Mouse (Mus musculus): Measurements from ENCODE around the gene Sgk1. TPM values are rescaled to one million over a fixed set of nuclear protein-coding genes. Genes with fewer than 3 reads are reported as not detected.

Sgk1 gene
- total RNA-seq, 2 experiments from 2014 or later = 91.0 to 104 TPM

GRCm38 (mm10) chr10:21946751-21947351, 64.9 kb downstream of the Sgk1 start:
- no peak for DNase-seq (ENCODE audit: low spot score in 2 of 2)

GRCm38 (mm10) chr10:21952520-21952919, 70.5 kb downstream of the Sgk1 start:
- no peak for DNase-seq (ENCODE audit: low spot score in 2 of 2)

- DNase-seq (ENCODE audit: low spot score in 2 of 2) = no peak
These were observed 79.1 kb downstream of the Sgk1 start for GRCm38 (mm10) chr10:21961111-21961510.

- DNase-seq (ENCODE audit: low spot score in 2 of 2) = peak in 1 of 2 experiments; percentile 13
These were observed 81.0 kb downstream of the Sgk1 start for GRCm38 (mm10) chr10:21963005-21963404.

- DNase-seq (ENCODE audit: low spot score in 2 of 2) = no peak
These were observed 91.7 kb downstream of the Sgk1 start for GRCm38 (mm10) chr10:21973676-21974075.

GRCm38 (mm10) chr10:21974801-21975200, 92.8 kb downstream of the Sgk1 start:
- no peak for DNase-seq (ENCODE audit: low spot score in 2 of 2)

- no peak for DNase-seq (ENCODE audit: low spot score in 2 of 2)
These were observed 93.4 kb downstream of the Sgk1 start for GRCm38 (mm10) chr10:21975384-21975783.

GRCm38 (mm10) chr10:21976253-21976652, 94.3 kb downstream of the Sgk1 start:
- no peak for DNase-seq (ENCODE audit: low spot score in 2 of 2)

- no peak for DNase-seq (ENCODE audit: low spot score in 2 of 2)
These were observed 96.4 kb downstream of the Sgk1 start for GRCm38 (mm10) chr10:21978421-21978820.

- DNase-seq (ENCODE audit: low spot score in 2 of 2) = no peak
These were observed 97.4 kb downstream of the Sgk1 start for GRCm38 (mm10) chr10:21979286-21979965.

GRCm38 (mm10) chr10:21980780-21981435, 98.9 kb downstream of the Sgk1 start:
- no peak for DNase-seq (ENCODE audit: low spot score in 2 of 2)

- DNase-seq (ENCODE audit: low spot score in 2 of 2) = no peak
These were observed 100.3 kb downstream of the Sgk1 start for GRCm38 (mm10) chr10:21982303-21982702.

- DNase-seq (ENCODE audit: low spot score in 2 of 2) = no peak
These were observed 106.5 kb downstream of the Sgk1 start for GRCm38 (mm10) chr10:21988489-21988888.

GRCm38 (mm10) chr10:21991351-21991840, 109.4 kb downstream of the Sgk1 start:
- peak; percentile 78 to 89 for DNase-seq (ENCODE audit: low spot score in 2 of 2)

- DNase-seq (ENCODE audit: low spot score in 2 of 2) = peak in 1 of 2 experiments; percentile 27
These were observed 110.2 kb downstream of the Sgk1 start for GRCm38 (mm10) chr10:21991986-21992833.

GRCm38 (mm10) chr10:21992834-21993514, 111.0 kb downstream of the Sgk1 start:
- peak; percentile 71 to 77 for DNase-seq (ENCODE audit: low spot score in 2 of 2)

- DNase-seq (ENCODE audit: low spot score in 2 of 2) = peak; percentile 9 to 50
These were observed 111.8 kb downstream of the Sgk1 start for GRCm38 (mm10) chr10:21993515-21994373.

- peak; percentile 94 to 96 for DNase-seq (ENCODE audit: low spot score in 2 of 2)
These were observed 112.5 kb downstream of the Sgk1 start for GRCm38 (mm10) chr10:21994431-21994914.

GRCm38 (mm10) chr10:21995221-21995620, 113.2 kb downstream of the Sgk1 start:
- DNase-seq (ENCODE audit: low spot score in 2 of 2) = peak; percentile 47 to 75

Data from layer of hippocampus, postnatal 14 days (tissue).